Mouse (Mus musculus): Measurements from ENCODE around the gene Ntn1. TPM values are rescaled to one million over a fixed set of nuclear protein-coding genes. Genes with fewer than 3 reads are reported as not detected.

Ntn1 gene
- polyA plus RNA-seq, 1 experiment from 2014 or later, result 4.8 TPM

DNA sequence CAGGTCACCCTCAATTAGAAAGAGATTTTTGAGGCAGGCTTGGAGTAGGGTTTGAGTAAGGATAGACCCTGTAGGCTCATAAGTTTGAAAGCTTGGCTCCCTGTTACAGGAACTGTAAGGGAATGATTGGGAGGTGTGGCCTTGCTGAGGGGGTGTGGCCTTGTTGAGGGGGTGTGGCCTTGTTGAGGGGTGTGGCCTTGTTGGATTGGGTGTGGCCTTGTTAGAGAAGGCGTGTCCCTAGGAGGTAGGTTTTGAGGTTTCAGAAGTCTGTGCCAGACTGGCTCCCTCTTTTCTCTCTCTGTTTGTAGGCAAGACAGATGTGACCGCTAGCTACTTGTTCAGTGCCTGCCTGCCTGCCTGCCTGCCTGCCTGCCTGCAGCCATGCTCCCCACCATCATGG is 75.8 kb downstream of the Ntn1 start:
- ATAC-seq (replicated peaks; ENCODE audit: low FRiP score), result no peak
- H3K9me3 ChIP-seq (ENCODE audit: control insufficient read depth, low read length), result no peaks in the 10 kb centered on the region; the same call in 1 of the 2 replicates
- H3K4me3 ChIP-seq (ENCODE audit: low read depth, low read length), result no peak overlapping the region
- H3K27me3 ChIP-seq (ENCODE audit: control insufficient read depth, insufficient read depth, low read length), result no peaks in the 10 kb centered on the region
- WGBS, result 87% methylated on average over 2 of the region's 2 CpGs
- H3K4me2 ChIP-seq (ENCODE audit: low read depth, low read length, severe bottlenecking), result no peak overlapping the region
- DNase-seq (ENCODE audit: low spot score), result no peak
- no peak overlapping the region for H3K9ac ChIP-seq (ENCODE audit: low read length)
- no peaks in the 10 kb centered on the region for H3K4me1 ChIP-seq (replicated peaks; ENCODE audit: control insufficient read depth, insufficient read depth, low read length)
- no peak overlapping the region for H3K27ac ChIP-seq (ENCODE audit: low read depth, low read length)
- H3K36me3 ChIP-seq (ENCODE audit: control insufficient read depth, insufficient read depth, low read length), result no peaks in the 10 kb centered on the region

DNA sequence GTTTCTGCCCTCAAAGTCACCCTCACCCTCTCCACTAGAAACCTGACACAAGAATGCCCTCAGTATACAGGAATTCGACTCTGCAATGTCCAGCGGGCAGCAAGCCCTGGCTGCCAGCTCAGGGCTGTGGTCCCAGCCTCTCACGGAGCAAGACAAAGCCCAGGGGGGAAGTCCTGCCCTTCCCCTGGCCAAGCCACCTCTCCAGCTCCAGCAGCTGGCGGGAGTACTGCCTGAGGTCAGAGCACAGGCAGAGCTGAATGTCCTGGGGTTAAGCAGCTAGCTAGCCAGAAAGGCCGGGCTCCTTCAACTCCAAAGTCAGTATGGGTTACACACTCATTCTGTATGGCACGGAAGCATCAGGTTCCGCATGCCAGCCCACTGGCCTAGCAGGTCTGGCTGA is 79.2 kb downstream of the Ntn1 start:
- DNase-seq (ENCODE audit: low spot score) (no peak), ATAC-seq (replicated peaks; ENCODE audit: low FRiP score) (no peak)
- Histone ChIP-seq H3K9me3 (ENCODE audit: control insufficient read depth, low read length) (no peaks in the 10 kb centered on the region; the same call in 1 of the 2 replicates), H3K36me3 (ENCODE audit: control insufficient read depth, insufficient read depth, low read length) (no peaks in the 10 kb centered on the region), H3K4me1 (replicated peaks; ENCODE audit: control insufficient read depth, insufficient read depth, low read length) (no peaks in the 10 kb centered on the region), H3K27ac (ENCODE audit: low read depth, low read length) (no peak overlapping the region), H3K4me2 (ENCODE audit: low read depth, low read length, severe bottlenecking) (no peak overlapping the region), H3K4me3 (ENCODE audit: low read depth, low read length) (no peak overlapping the region), H3K27me3 (ENCODE audit: control insufficient read depth, insufficient read depth, low read length) (no peaks in the 10 kb centered on the region), H3K9ac (ENCODE audit: low read length) (no peak overlapping the region)
- WGBS, result 68% methylated on average over 7 of the region's 7 CpGs

DNA sequence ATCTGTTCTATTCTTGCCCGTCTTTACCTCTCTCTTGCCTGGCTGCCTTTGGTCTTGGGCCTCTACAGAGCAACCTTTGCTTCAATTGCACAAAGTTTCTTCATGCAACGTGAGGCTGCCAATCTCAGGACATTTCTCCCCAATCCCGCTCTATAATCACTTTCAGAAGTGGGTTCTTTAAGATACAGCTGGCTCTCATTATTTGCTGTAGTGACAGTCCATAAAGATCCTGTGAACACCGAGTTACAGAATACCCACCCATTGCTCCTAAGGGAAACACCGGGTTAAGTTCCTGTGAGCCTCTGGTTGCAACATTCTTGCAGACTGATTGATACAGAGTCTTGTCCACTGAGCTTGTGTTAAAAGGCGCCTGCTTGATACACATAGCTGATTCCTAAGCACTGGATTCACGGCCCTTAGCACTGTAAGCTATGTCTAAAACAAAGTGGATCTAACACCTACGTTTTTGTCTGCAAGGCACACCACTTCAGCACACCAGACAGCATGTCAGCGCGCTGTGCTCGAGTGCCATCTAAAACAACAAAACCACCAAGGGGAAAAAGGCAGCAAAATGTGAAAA is 85.0 kb downstream of the Ntn1 start:
- no peak for DNase-seq (ENCODE audit: low spot score)
- H3K27ac ChIP-seq (ENCODE audit: low read depth, low read length), result no peak overlapping the region

DNA sequence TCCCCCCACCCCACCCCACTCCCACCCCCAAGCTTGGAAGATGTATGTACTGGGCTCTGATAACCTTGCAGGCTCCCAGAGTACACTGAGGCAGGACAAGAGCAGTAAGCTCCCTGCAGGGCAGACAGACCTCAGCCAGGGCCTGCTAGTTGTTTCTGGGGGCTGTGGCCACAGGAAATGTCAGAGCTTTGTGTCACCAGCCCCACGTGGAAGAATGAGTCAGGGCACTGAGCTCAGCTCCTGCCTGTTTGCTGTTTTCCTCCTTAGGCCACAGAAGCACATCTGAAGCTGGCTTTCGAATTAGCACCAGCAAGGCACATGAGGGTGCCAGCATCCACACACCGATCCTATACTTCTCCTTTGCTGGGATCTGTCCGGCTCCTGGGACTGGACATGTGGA is 86.8 kb downstream of the Ntn1 start:
- 65% methylated on average over 4 of the region's 4 CpGs for WGBS
- peaks cover 12% of the 10 kb centered on the region; the same call in 1 of the 2 replicates for H3K4me1 ChIP-seq (replicated peaks; ENCODE audit: control insufficient read depth, insufficient read depth, low read length)
- DNase-seq (ENCODE audit: low spot score) (no peak), ATAC-seq (replicated peaks; ENCODE audit: low FRiP score) (no peak)
- no peak overlapping the region for H3K27ac ChIP-seq (ENCODE audit: low read depth, low read length)
- no peak overlapping the region for H3K4me2 ChIP-seq (ENCODE audit: low read depth, low read length, severe bottlenecking)
- H3K9me3 ChIP-seq (ENCODE audit: control insufficient read depth, low read length), result no peaks in the 10 kb centered on the region; the same call in 1 of the 2 replicates
- H3K9ac ChIP-seq (ENCODE audit: low read length), result no peak overlapping the region
- H3K27me3 ChIP-seq (ENCODE audit: control insufficient read depth, insufficient read depth, low read length), result no peaks in the 10 kb centered on the region
- H3K4me3 ChIP-seq (ENCODE audit: low read depth, low read length), result no peak overlapping the region
- no peaks in the 10 kb centered on the region; the same call in 1 of the 2 replicates for H3K36me3 ChIP-seq (ENCODE audit: control insufficient read depth, insufficient read depth, low read length)

More for the DNA sequence above, 85.0 kb downstream of the Ntn1 start:
- Histone ChIP-seq H3K4me3 (ENCODE audit: low read depth, low read length) (no peak overlapping the region), H3K9me3 (ENCODE audit: control insufficient read depth, low read length) (no peaks in the 10 kb centered on the region; the same call in 1 of the 2 replicates), H3K4me2 (ENCODE audit: low read depth, low read length, severe bottlenecking) (no peak overlapping the region), H3K4me1 (replicated peaks; ENCODE audit: control insufficient read depth, insufficient read depth, low read length) (peaks cover 8% of the 10 kb centered on the region; the same call in 1 of the 2 replicates), H3K27me3 (ENCODE audit: control insufficient read depth, insufficient read depth, low read length) (no peaks in the 10 kb centered on the region), H3K36me3 (ENCODE audit: control insufficient read depth, insufficient read depth, low read length) (no peaks in the 10 kb centered on the region; the same call in 1 of the 2 replicates), H3K9ac (ENCODE audit: low read length) (no peak overlapping the region)
- WGBS, result 83% methylated on average over 11 of the region's 11 CpGs
- no peak for ATAC-seq (replicated peaks; ENCODE audit: low FRiP score)

DNA sequence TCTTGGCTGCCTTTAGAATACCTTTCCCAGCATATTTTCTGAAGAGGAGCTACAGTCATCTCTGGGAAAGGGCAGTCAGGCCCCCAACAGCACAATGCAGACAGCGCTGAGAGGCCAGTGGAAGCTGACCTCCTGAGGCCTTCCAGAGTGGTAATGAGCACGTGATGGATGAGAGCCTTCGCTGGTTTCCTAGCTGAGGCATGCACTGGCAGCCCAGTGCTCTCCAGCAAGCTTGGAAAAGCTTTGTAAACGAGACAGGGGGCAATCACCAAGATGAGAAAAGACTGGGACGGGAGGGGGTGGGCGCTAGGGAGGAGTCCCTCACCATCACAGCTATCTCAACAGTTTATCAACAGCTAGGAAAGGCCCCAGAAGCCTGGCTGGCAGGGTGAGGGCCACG is 87.6 kb downstream of the Ntn1 start:
- ATAC-seq (replicated peaks; ENCODE audit: low FRiP score) (no peak), DNase-seq (ENCODE audit: low spot score) (no peak)
- H3K4me3 ChIP-seq (ENCODE audit: low read depth, low read length), result no peak overlapping the region
- no peaks in the 10 kb centered on the region; the same call in 1 of the 2 replicates for H3K36me3 ChIP-seq (ENCODE audit: control insufficient read depth, insufficient read depth, low read length)
- H3K27me3 ChIP-seq (ENCODE audit: control insufficient read depth, insufficient read depth, low read length), result no peaks in the 10 kb centered on the region
- H3K4me2 ChIP-seq (ENCODE audit: low read depth, low read length, severe bottlenecking), result no peak overlapping the region
- no peaks in the 10 kb centered on the region; the same call in 1 of the 2 replicates for H3K9me3 ChIP-seq (ENCODE audit: control insufficient read depth, low read length)
- no peak overlapping the region for H3K27ac ChIP-seq (ENCODE audit: low read depth, low read length)
- 36% methylated on average over 7 of the region's 7 CpGs for WGBS
- H3K9ac ChIP-seq (ENCODE audit: low read length), result no peak overlapping the region
- H3K4me1 ChIP-seq (replicated peaks; ENCODE audit: control insufficient read depth, insufficient read depth, low read length), result peaks cover 13% of the 10 kb centered on the region; the same call in 1 of the 2 replicates

DNA sequence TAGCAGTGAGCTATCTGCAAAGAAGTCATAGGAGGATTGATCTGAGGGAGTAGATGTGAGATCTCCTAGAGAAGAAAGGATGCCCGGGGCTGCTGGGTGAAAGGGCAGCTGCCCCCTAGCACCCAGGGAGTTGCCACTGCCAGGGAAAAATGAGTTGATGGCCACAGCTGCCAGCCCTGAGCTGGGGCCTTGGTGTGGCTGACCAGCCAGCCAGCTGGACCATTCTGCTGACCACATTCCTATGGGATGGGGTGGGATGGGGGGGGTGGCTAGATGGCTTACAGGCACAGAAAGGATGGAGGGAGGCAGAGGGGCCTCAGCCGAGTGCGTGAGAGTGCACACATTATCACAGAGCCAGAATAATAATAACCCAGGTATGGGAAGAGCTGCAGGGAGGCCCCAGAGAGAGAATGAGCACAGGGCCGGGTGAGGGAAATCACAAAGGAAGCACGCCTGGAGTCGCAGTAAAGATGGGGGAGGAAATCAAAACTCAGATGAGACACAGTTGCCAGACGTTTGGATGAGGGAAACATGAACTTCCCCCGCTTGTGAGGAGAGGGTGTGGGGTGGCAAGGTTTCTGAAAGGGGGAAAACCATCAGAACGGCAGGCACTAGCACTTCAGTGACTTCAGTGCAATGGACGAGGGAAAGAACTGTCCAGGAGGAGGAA is 91.6 kb downstream of the Ntn1 start:
- Histone ChIP-seq H3K36me3 (ENCODE audit: control insufficient read depth, insufficient read depth, low read length) (no peaks in the 10 kb centered on the region; the same call in 1 of the 2 replicates), H3K9me3 (ENCODE audit: control insufficient read depth, low read length) (no peaks in the 10 kb centered on the region), H3K27me3 (ENCODE audit: control insufficient read depth, insufficient read depth, low read length) (no peaks in the 10 kb centered on the region), H3K4me1 (replicated peaks; ENCODE audit: control insufficient read depth, insufficient read depth, low read length) (peaks cover 13% of the 10 kb centered on the region; the same call in 1 of the 2 replicates), H3K27ac (ENCODE audit: low read depth, low read length) (no peak overlapping the region), H3K4me3 (ENCODE audit: low read depth, low read length) (no peak overlapping the region), H3K9ac (ENCODE audit: low read length) (no peak overlapping the region), H3K4me2 (ENCODE audit: low read depth, low read length, severe bottlenecking) (no peak overlapping the region)
- no peak for ATAC-seq (replicated peaks; ENCODE audit: low FRiP score)
- DNase-seq (ENCODE audit: low spot score), result no peak
- WGBS, result 62% methylated on average over 10 of the region's 10 CpGs

DNA sequence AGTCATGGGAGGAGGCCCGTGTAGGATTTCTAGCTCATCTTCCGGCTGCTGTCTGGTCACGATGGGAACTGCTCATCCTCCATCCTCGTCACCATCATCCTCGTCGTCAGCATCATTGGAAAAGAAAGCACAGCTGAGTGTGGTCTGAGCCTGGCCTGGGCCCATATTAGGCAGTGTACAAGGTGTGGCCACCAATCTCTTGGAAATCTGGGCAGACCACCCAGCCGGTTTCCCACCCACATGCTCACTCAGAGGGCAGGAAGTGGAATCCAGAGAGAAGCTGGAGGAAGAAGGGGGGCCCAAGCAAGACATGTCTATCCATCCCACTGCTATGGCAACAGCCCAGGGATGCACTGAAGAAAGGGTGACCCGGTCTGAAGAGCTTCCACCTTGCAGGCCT is 94.6 kb downstream of the Ntn1 start:
- Histone ChIP-seq H3K9me3 (ENCODE audit: control insufficient read depth, low read length) (no peaks in the 10 kb centered on the region), H3K4me2 (ENCODE audit: low read depth, low read length, severe bottlenecking) (no peak overlapping the region), H3K36me3 (ENCODE audit: control insufficient read depth, insufficient read depth, low read length) (no peaks in the 10 kb centered on the region), H3K27me3 (ENCODE audit: control insufficient read depth, insufficient read depth, low read length) (no peaks in the 10 kb centered on the region), H3K9ac (ENCODE audit: low read length) (no peak overlapping the region), H3K4me1 (replicated peaks; ENCODE audit: control insufficient read depth, insufficient read depth, low read length) (peaks cover 4% of the 10 kb centered on the region; the same call in 1 of the 2 replicates), H3K27ac (ENCODE audit: low read depth, low read length) (no peak overlapping the region), H3K4me3 (ENCODE audit: low read depth, low read length) (no peak overlapping the region)
- 86% methylated on average over 8 of the region's 8 CpGs for whole genome bisulfite sequencing
- DNase-seq (ENCODE audit: low spot score), result no peak
- no peak for ATAC-seq (replicated peaks; ENCODE audit: low FRiP score)

DNA sequence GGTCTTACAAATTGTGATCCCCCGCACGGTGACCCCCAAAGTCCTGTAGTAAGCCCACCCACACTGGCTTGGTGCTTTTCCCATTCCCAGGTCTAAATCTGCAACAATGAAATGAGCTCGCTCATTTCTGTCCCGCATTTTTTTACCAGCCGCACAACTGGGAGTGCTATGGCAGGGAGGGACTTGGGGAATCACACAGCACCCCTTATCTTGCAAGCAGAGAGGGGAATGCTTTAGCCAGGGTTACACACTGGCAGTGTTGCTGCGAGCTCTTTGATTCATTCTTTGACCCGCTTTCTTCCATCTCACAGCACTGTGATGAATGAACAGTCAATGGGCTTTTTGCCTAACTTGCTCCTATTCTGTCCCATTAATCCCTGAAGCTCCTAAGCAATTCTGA is 98.3 kb downstream of the Ntn1 start:
- 49% methylated on average over 7 of the region's 7 CpGs for WGBS
- no peak for ATAC-seq (replicated peaks; ENCODE audit: low FRiP score)
- no peak overlapping the region for H3K27ac ChIP-seq (ENCODE audit: low read depth, low read length)

More for the DNA sequence above, 98.3 kb downstream of the Ntn1 start:
- H3K36me3 ChIP-seq (ENCODE audit: control insufficient read depth, insufficient read depth, low read length), result no peaks in the 10 kb centered on the region
- H3K4me2 ChIP-seq (ENCODE audit: low read depth, low read length, severe bottlenecking), result no peak overlapping the region
- DNase-seq (ENCODE audit: low spot score), result no peak
- H3K9me3 ChIP-seq (ENCODE audit: control insufficient read depth, low read length), result no peaks in the 10 kb centered on the region
- H3K27me3 ChIP-seq (ENCODE audit: control insufficient read depth, insufficient read depth, low read length), result no peaks in the 10 kb centered on the region
- no peaks in the 10 kb centered on the region for H3K4me1 ChIP-seq (replicated peaks; ENCODE audit: control insufficient read depth, insufficient read depth, low read length)
- no peak overlapping the region for H3K4me3 ChIP-seq (ENCODE audit: low read depth, low read length)
- H3K9ac ChIP-seq (ENCODE audit: low read length), result no peak overlapping the region

All from forebrain, embryonic 11.5 days (tissue).